Mouse (Mus musculus) hindbrain, embryonic 12.5 days (tissue): Measurements from ENCODE around the gene Prdm16. TPM values are rescaled to one million over a fixed set of nuclear protein-coding genes. Genes with fewer than 3 reads are reported as not detected.
A peak's percentile ranks its signal among the peaks of the same experiment; 100 is the strongest.

ENCODE experiments used
- ATAC-seq: fragments of 200-750 bp; cut with Nextera tagmentation; 2 replicates; pipeline ENCODE4 v1.8.0; 2017; ENCODE audit warnings: moderate TSS enrichment; ENCODE audit not compliant: low FRiP score
- H3K27ac ChIP-seq: fragments of 300-500 bp; sonication (generic); 2 replicates; pipeline ENCODE4 v1.5.1; 2016; ENCODE audit warnings: mild to moderate bottlenecking
- H3K27me3 ChIP-seq: fragments of 300-500 bp; sonication (generic); 2 replicates; pipeline ENCODE4 v1.6.1; 2016; ENCODE audit warnings: mild to moderate bottlenecking
- H3K36me3 ChIP-seq: fragments of 300-500 bp; sonication (generic); 2 replicates; pipeline ENCODE4 v1.6.1; 2016; ENCODE audit warnings: mild to moderate bottlenecking
- H3K4me1 ChIP-seq: fragments of 300-500 bp; sonication (generic); 2 replicates; pipeline ENCODE4 v1.6.1; 2016
- H3K4me2 ChIP-seq: fragments of 300-500 bp; sonication (generic); replicated peaks from 2 replicates; pipeline ENCODE4 v1.6.1; 2016; ENCODE audit warnings: mild to moderate bottlenecking
- H3K4me3 ChIP-seq: fragments of 300-500 bp; sonication (generic); 2 replicates; pipeline ENCODE4 v1.5.1; 2016; ENCODE audit warnings: mild to moderate bottlenecking
- H3K9ac ChIP-seq: fragments of 300-500 bp; sonication (generic); 2 replicates; pipeline ENCODE4 v1.6.1; 2016; ENCODE audit warnings: mild to moderate bottlenecking, moderate library complexity
- H3K9me3 ChIP-seq: fragments of 300-500 bp; sonication (generic); replicated peaks from 2 replicates; pipeline ENCODE4 v1.6.1; 2016; ENCODE audit warnings: mild to moderate bottlenecking
- WGBS: fragments of 180-500 bp; shearing (Covaris S2); methylation state at CpG from one replicate; pipeline ENCODE4 v1.1.7; 2016; 5-methylcytosine and 5-hydroxymethylcytosine counted together
- polyA plus RNA-seq: library from polyadenylated mRNA; unstranded; fragments of >200 nt; fragmentation: Nextera tagmentation; extraction: Ambion mirVana; gene quantifications from 2 replicates; pipeline ENCODE4 v1.2.1, GENCODE M21; 2016

Prdm16 gene
- polyA plus RNA-seq, 1 experiment from 2014 or later: 26.4 TPM

GRCm38 (mm10) chr4:154519470-154520037 is 117.1 kb downstream of the Prdm16 start:
- Histone ChIP-seq H3K27ac (no peak overlapping the region), H3K36me3 (no peaks in the 10 kb centered on the region), H3K4me3 (no peak overlapping the region), H3K9ac (no peak overlapping the region), H3K4me1 (peaks cover 28% of the 10 kb centered on the region), H3K27me3 (peaks cover 61% of the 10 kb centered on the region), H3K9me3 (no peaks in the 10 kb centered on the region), H3K4me2 (no peak overlapping the region)
- WGBS: 78% methylated on average over 16 of the region's 16 CpGs
- no peak for ATAC-seq

DNA sequence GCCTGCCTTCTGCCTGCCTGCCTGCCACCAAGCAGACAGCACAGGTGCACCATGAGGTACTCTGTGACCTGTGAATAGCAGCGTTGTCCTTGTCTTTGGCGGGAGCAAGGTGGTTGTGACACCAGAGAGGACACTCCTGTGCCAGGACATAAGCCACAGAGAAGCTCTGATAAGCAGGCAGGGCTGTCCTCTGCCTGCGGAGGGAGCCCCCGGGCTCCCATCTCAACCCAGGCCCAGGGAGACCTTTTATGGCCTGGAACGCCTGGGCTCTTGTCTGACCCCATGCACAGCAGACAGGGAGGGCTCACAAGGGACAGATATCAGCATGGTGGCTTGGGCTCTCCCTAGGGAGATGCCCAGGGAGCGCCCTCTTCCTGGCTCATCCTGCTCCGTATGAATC is 118.7 kb downstream of the Prdm16 start:
- no peak for ATAC-seq
- 72% methylated on average over 7 of the region's 7 CpGs for WGBS
- H3K36me3 ChIP-seq: no peaks in the 10 kb centered on the region

DNA sequence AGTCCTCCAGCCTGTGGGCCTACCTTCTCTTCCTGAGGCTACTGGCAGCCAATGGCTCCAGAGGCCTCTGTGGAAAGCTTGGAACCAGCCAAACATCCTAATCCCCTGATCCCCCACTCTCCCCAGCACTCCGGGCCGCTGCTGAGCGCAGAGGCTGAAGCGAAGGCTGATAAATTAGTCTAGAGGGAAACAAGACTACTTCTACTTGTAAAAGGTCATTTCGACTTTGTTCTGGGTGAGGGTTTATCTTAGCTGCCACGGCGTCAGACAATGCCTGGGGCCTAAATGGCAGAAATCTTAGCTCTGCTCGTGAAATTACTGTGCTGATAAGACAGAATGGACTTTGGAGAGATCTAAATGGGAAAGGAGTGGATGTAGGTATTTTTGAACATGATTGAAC is 120.2 kb downstream of the Prdm16 start:
- no peak for ATAC-seq
- H3K9ac ChIP-seq: no peak overlapping the region
- no peaks in the 10 kb centered on the region for H3K36me3 ChIP-seq
- 57% methylated on average over 8 of the region's 8 CpGs for WGBS
- H3K27ac ChIP-seq: no peak overlapping the region
- no peak overlapping the region for H3K4me3 ChIP-seq
- peaks cover 35% of the 10 kb centered on the region for H3K4me1 ChIP-seq
- no peak overlapping the region for H3K4me2 ChIP-seq
- H3K27me3 ChIP-seq: peaks cover 59% of the 10 kb centered on the region
- H3K9me3 ChIP-seq: no peaks in the 10 kb centered on the region

More for the DNA sequence above, 118.7 kb downstream of the Prdm16 start:
- H3K9ac ChIP-seq: no peak overlapping the region
- H3K4me3 ChIP-seq: no peak overlapping the region
- H3K9me3 ChIP-seq: no peaks in the 10 kb centered on the region
- H3K4me1 ChIP-seq: peaks cover 23% of the 10 kb centered on the region
- no peak overlapping the region for H3K4me2 ChIP-seq
- H3K27me3 ChIP-seq: peaks cover 70% of the 10 kb centered on the region
- H3K27ac ChIP-seq: no peak overlapping the region

GRCm38 (mm10) chr4:154513664-154514063 is 123.0 kb downstream of the Prdm16 start:
- H3K9ac ChIP-seq: no peak overlapping the region
- H3K4me2 ChIP-seq: no peak overlapping the region
- 59% methylated on average over 2 of the region's 2 CpGs for WGBS
- ATAC-seq: no peak
- no peak overlapping the region for H3K4me3 ChIP-seq
- no peaks in the 10 kb centered on the region for H3K9me3 ChIP-seq
- H3K27ac ChIP-seq: no peak overlapping the region
- peaks cover 60% of the 10 kb centered on the region for H3K27me3 ChIP-seq
- H3K4me1 ChIP-seq: peaks cover 35% of the 10 kb centered on the region
- H3K36me3 ChIP-seq: no peaks in the 10 kb centered on the region

DNA sequence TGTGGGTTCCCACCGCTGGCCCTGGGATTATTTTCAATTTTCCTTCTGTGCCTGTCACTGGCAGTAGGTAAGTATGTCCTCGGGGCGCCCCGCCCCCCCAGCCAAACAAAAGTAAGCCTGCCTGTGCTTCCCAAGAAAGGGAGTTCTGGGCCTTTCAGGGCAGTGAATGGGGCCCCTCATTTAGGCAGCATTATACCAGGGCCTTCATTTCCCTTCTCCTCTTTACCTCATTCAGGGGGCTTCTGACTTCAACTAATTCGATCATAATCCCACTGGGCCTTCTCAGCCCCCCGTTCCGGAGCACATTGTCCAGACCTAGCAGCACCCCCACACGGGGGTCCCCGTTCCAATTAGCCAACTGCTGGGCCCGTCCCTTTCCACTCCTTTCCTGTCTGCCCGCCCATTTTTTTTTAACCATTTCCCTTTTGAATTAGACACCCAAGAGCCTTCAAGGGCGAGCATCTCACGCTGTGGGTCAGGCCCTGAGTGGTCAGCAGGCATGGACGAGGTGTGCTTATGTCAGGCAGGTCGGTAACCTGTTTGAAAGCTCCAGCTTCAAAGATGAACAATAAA is 124.1 kb downstream of the Prdm16 start:
- Histone ChIP-seq H3K9ac (no peak overlapping the region), H3K9me3 (no peaks in the 10 kb centered on the region), H3K27me3 (peaks cover 58% of the 10 kb centered on the region), H3K27ac (0 out of 2 replicates have a peak overlapping the region, but pooled peaks have one; percentile 44), H3K36me3 (no peaks in the 10 kb centered on the region), H3K4me2 (no peak overlapping the region), H3K4me1 (peaks cover 35% of the 10 kb centered on the region), H3K4me3 (no peak overlapping the region)
- ATAC-seq: no peak
- WGBS: 43% methylated on average over 15 of the region's 15 CpGs

DNA sequence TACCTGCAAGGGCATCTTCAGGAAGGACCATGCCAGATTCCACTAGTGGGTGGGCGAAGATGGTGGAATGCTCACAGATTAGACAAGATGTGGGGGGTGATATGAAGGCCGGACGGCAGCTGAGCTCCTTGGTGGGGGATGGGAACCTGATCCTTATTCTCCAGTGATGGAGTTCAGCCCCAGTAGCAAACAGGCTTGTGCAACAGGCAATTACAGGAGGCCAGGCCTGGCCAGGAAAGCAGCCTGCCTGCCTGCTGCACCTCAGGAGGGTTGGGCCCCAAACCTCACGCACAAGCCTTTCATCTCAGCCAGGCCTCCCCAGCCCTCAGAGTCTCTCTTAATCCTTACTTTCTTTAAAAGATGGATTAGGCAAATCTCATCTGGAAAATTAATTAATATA is 124.9 kb downstream of the Prdm16 start:
- no peak for ATAC-seq
- no peaks in the 10 kb centered on the region for H3K9me3 ChIP-seq
- no peak overlapping the region for H3K4me3 ChIP-seq
- H3K36me3 ChIP-seq: no peaks in the 10 kb centered on the region
- H3K4me1 ChIP-seq: peaks cover 39% of the 10 kb centered on the region
- 37% methylated on average over 4 of the region's 4 CpGs for WGBS
- no peak overlapping the region for H3K9ac ChIP-seq
- peaks cover 63% of the 10 kb centered on the region for H3K27me3 ChIP-seq
- H3K27ac ChIP-seq: no peak overlapping the region
- H3K4me2 ChIP-seq: no peak overlapping the region

DNA sequence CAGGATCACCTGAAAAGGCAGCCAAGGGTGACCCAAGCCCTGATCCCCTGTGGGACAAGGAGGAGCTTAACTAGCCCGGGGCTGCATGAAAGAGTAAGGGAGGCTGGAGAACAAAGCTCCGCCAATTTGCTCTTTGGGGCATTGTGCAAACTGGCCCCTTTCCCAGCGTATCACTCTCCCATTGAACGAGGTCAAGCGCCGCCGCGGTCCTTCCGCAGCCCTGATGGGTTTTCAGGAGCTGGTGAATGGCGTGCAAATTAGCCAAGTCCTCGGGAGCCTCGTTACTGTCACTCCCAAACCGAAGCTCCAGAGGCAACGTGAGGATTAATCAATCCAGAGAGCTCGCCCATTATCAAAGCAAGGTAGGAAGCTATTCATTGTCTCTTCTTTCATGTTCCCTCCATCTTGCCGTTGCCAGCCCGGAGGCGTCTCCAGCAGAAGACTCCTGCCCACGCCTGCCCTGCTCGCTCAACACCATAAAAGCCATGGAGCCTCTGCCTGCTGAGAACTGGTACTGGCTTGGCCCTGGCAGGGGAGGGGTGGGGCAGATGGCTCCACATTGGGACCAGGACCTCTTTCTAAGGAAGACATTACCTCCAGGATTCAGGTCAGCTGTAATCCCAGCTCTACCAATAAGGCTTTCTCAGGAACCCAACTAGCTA is 129.8 kb downstream of the Prdm16 start:
- H3K4me1 ChIP-seq: peaks cover 50% of the 10 kb centered on the region
- ATAC-seq: no peak
- 14% methylated on average over 20 of the region's 20 CpGs for WGBS
- no peaks in the 10 kb centered on the region for H3K9me3 ChIP-seq
- H3K9ac ChIP-seq: no peak overlapping the region
- no peaks in the 10 kb centered on the region for H3K36me3 ChIP-seq
- H3K27ac ChIP-seq: peak overlapping the region; percentile 60
- peaks cover 70% of the 10 kb centered on the region for H3K27me3 ChIP-seq
- peak overlapping the region; percentile 32 for H3K4me2 ChIP-seq
- H3K4me3 ChIP-seq: no peak overlapping the region

- no peak for ATAC-seq
- Histone ChIP-seq H3K4me2 (no peak overlapping the region), H3K27ac (no peak overlapping the region), H3K36me3 (no peaks in the 10 kb centered on the region), H3K9me3 (no peaks in the 10 kb centered on the region), H3K4me1 (peaks cover 57% of the 10 kb centered on the region), H3K27me3 (peaks cover 73% of the 10 kb centered on the region), H3K9ac (no peak overlapping the region), H3K4me3 (no peak overlapping the region)
- WGBS: 85% methylated on average over 5 of the region's 5 CpGs
These were observed 131.4 kb downstream of the Prdm16 start for GRCm38 (mm10) chr4:154505313-154505712.

GRCm38 (mm10) chr4:154503260-154503829 is 133.3 kb downstream of the Prdm16 start:
- ATAC-seq: peak; percentile 44
- Histone ChIP-seq H3K4me2 (peak overlapping the region; percentile 24), H3K9ac (no peak overlapping the region), H3K27me3 (peaks cover 69% of the 10 kb centered on the region), H3K27ac (peak overlapping the region; percentile 75), H3K9me3 (no peaks in the 10 kb centered on the region), H3K36me3 (no peaks in the 10 kb centered on the region), H3K4me3 (no peak overlapping the region), H3K4me1 (peaks cover 76% of the 10 kb centered on the region)
- 28% methylated on average over 21 of the region's 21 CpGs for WGBS

GRCm38 (mm10) chr4:154502403-154503000 is 134.2 kb downstream of the Prdm16 start:
- H3K4me3 ChIP-seq: no peak overlapping the region
- H3K27ac ChIP-seq: peak overlapping the region; percentile 75
- H3K36me3 ChIP-seq: no peaks in the 10 kb centered on the region
- peak; percentile 41; the same call in 1 of the 2 replicates for ATAC-seq
- peak overlapping the region; percentile 24 for H3K4me2 ChIP-seq
- no peaks in the 10 kb centered on the region for H3K9me3 ChIP-seq
- H3K9ac ChIP-seq: no peak overlapping the region
- H3K4me1 ChIP-seq: peaks cover 85% of the 10 kb centered on the region
- H3K27me3 ChIP-seq: peaks cover 72% of the 10 kb centered on the region
- 34% methylated on average over 16 of the region's 16 CpGs for WGBS

DNA sequence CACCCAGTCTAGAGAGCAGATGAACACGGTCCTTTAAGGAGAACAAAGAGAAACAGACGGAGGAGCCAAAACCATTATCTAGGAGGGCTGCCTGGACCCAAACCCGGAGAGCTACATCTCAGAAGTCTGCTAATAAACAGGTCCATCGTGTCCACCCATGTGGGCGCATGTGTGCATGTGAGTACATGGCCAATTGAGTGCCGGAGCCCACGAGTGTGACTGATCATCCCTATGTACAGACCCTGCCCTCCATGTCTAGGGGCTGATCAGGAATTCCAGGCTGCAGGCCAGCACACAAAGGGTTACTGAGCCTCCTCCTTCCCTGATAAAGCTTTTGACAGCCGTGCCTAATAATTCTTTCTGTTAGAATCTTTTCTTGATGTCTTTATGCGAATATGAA is 136.0 kb downstream of the Prdm16 start:
- Histone ChIP-seq H3K4me2 (0 out of 2 replicates have a peak overlapping the region, but pooled peaks have one; percentile 2), H3K9ac (no peak overlapping the region), H3K4me3 (no peak overlapping the region), H3K36me3 (no peaks in the 10 kb centered on the region), H3K4me1 (peaks cover 82% of the 10 kb centered on the region), H3K27me3 (peaks cover 75% of the 10 kb centered on the region), H3K27ac (peak overlapping the region; percentile 74; the same call in 1 of the 2 replicates), H3K9me3 (no peaks in the 10 kb centered on the region)
- WGBS: 43% methylated on average over 9 of the region's 9 CpGs
- ATAC-seq: no peak
